Mouse (Mus musculus): ENCODE data around the gene Col4a1. TPM values are rescaled to one million over a fixed set of nuclear protein-coding genes. Genes with fewer than 3 reads are reported as not detected.

The Col4a1 gene
- total RNA-seq, 1 experiment from 2014 or later = 385 TPM

DNA sequence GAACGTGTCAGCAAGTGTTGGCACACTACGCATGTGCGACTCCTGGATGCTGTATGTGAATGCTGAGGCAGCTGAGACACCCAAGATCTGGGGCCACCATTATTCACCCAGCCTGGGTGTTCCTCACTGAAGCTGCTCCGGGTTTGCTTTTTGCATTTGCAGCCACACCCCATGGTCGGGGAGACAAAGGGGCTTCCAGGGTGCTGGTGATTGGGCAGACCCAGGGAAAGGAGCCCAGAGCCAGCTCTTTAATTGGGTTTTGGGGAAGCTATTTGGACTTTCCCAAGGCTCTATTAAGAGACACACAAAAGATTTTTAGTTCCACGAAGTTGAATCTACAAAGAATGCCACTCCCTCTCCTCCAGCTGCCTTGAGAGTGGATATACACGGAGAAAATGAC lies 85.2 kb downstream of the Col4a1 start:
- no peak for DNase-seq

DNA sequence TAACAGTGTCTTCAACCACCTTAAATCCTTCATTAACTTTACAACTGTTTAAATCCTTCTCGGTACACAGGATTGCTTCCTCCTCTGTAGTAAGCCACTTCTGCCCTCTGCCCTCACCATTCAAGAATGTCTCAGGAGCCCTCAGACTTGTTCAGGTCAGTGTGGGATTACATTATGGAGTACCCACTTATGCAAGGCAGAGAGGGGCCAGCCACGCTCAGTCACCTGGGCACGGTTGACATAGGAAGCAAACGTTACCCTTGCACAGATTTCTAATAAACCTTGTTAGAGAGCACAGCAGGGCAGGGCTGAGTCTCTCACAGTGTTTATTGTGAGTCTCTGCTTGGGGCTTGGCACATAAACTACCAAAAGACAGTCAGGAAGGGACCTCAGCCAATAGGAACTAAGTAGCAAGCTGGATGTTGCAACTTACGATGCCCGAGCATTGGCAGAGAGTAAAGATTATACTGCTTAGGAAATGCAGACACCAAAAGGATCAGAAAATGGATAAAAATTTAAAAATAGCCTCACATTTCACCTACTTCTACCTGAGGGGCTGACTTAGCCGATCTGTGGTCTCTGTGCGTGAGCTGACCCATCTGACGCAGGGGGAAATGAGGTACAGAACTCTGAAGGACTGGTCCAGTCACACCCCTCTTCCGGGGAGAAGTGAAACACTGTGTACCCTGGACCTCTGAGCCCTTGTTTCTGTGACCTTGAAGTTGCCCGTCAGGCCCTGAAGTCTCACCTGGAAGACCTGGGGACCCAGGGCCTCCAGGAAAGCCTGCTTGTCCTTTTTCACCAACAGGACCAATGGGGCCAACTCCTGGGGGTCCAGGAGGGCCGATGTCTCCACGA lies 86.8 kb downstream of the Col4a1 start:
- DNase-seq = no peak

DNA sequence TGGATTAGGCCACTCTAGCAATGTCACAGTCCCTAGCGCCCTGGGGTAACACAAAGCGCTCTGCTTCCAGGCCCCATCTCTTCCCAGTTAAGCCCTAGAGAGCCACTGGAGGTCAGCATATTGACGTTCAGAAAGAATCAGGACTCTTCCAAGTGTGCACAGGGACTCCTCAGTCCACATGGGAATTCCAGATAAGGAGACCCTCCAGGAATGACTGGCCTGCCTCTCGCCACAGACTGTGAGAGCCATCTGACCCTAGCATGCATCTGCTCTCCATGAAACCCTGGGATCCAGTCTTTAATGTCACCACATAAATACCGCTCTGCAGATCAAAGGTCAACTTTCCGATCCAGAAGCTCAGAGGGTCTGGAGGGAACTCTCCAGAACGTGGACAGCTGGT lies 88.4 kb downstream of the Col4a1 start:
- DNase-seq = no peak

DNA sequence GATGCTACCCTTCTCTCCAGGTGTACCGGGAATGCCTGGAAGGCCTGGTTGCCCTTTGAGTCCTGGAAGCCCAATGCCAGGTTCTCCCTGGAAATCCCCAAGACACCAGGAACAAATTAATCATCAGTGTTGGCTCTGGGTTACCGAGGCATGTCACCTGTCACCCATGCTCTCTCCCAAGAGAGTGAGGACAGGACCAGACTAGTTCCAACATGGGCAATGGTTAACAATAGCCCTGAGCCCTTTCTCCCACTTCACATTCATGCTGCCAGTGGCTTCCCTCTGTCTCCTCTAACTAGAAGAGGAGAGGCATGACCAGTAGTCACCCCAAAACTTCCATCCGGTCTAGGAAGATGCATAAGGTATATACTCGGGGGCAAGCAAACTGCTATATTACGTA lies 91.3 kb downstream of the Col4a1 start:
- DNase-seq = no peak

DNA sequence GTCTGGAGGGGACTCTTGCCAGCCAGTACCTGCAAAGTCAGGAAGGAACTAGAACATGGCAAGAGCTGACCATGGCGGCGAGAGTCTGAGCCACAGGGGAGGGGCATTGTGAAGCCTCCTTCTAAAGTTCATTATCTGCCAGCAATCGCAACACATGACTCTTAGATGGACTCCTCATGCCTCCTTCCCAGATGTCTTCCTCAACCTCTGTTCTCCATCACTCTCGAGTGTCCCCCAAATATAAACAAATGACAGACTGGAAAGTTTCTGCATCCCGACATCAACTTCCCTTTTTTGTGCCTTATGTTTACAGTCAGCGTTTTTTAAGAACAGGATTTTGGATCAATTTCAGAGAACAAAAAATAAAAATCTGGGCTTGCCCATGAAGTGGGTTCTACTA lies 93.3 kb downstream of the Col4a1 start:
- DNase-seq = no peak

DNA sequence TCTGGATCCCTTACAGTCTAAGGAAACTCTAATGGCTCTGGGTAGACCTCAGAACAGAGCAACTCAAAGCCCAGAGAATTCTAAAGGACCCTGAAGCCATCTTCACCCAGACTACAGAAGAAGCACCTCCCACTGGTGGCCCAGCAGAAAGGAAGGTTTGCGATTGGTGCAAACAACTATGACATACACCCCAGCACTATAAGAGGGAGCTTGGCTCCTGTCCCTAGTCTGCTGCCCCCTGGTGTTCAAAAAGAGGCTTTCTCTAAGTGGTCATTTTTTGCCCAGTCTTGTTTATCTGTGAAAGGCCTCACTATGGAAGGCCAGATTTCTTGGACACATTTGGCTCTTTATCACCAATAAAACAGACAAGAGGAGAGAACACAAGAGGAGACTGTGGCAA lies 97.4 kb downstream of the Col4a1 start:
- peak; percentile 38 for DNase-seq

DNA sequence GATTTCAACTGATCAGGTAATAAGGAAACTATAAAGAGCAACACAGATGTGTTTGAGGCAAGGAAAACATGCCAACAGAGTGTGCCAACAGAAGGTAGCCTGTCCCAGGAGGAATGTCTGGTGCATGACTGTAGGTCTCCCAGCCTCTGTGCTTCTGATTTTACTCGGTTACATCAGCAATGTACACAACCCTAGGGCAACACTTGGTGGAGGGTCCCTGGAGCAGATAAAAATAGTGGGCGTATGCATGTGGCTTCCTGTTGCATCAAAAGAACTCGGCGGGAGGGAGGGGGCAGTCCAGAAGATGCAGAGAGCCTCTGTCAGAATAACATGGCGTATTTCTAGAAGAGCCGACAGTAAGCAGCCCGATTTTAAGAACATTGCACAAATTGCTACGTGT lies 106.1 kb downstream of the Col4a1 start:
- DNase-seq = no peak

DNA sequence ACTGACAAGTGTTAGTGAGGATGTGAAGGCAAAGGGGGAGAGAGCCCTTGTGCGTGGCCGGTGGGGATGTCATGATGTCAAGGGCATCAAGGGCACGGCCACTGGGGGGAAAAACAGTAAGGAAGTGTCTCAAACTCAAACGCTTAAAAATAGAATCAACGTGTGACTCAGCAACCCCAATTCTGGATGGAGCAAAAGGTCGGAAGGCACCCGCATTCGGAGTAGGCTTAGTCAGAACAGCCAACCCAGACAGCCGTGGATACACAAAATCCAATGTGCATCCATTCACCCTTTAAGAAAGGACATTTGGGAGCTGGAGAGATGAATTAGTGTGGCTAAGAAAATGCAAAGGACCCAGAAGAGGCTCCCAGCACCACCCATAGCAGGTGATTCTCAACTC lies 107.1 kb downstream of the Col4a1 start:
- DNase-seq = peak; percentile 5

DNA sequence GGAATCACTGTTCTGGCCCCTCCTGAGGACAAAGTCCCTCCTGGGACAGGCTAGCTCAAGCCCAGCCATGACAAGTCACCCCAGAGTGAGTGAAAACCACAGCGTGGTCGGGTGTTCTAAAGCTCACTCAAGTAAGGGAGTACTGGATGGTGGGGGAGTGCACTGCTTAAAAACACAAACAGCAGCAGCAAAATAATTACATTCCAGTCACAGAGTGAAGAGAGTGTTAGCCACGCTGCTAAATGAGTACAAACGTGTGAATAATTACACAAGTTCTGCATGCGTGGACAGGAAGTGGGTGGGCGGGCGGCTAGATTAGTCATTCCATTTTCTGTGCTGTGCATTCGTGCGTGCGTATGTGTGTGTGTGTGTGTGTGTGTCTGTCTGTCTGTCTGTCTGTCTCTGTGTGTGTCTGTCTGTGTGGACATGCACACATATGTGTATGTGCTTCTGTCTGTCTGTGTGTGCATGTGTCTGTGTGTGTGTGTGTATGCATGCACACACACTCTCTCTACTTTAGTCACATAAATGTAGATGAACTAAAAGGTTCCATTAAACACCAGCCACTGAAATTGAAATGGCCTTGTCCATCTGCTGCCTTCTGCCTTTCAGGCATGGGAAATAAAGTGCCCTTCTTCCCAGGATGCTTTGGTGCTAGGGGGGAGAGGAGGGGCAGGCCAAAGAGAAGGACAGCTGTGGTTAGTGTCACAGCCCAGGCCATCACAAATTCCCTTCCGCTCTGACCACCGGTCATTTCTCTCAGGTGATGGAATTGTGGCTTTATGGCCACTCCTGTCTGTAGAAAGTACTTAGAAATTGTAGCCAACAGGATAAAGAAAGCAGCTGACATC lies 109.1 kb downstream of the Col4a1 start:
- no peak for DNase-seq

DNA sequence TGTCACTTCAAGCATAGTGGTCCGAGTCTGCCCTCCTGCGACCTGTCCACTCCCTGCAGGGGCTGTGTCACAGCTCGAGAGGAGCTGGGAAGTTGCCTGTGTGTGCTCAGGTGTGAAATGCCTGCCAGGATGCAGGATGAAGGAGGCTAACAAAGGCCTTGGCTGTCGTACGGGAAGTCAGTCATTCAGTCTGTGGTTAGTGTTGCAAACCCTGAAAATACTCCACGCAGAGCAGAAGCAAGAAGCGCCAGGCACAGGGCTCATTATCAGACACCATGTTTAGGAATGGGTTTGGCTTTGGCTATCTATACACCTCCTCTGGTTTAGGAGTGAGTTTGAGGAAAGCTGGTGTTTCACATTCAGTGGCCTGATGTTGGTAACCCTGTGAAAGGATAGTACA lies 114.0 kb downstream of the Col4a1 start:
- DNase-seq = no peak

DNA sequence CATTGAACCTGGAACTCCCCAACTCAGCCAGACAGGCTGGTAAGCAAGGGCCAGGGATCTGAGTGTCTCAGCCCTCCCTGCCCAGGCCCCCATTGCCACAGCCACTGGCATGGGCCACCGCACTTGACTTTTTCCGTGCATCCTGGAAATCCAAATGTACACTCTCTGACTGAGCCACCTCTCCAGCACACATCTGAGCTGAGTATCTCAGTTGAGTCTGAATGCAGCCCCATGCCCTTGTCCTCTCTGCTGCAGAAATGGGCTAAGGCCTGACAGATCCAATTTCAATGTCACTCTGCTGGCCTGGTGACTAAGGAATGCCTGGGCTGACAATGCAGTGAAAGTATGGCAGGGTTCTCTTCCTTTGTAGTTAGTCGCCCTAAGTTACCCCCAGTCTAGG lies 114.6 kb downstream of the Col4a1 start:
- peak; percentile 15 for DNase-seq

DNA sequence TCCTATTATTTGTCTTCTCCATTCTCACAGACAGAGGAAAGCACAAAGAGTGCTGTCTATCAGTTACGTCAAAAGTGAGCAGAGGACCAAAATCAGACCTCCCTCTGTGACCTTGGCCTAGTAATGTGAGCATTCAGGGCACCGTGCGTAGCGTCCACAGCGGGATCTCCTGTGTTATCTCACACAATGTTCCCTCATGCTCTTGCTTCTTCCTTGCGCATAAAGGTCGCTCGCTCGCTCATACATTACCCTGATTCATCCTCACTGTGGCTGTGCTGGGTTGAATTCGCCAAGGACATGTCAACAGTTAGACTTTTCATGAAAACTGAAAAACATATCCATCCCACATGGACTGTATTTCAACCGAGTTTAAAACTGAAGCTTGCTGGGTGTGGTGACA lies 115.4 kb downstream of the Col4a1 start:
- peak; percentile 32 for DNase-seq

DNA sequence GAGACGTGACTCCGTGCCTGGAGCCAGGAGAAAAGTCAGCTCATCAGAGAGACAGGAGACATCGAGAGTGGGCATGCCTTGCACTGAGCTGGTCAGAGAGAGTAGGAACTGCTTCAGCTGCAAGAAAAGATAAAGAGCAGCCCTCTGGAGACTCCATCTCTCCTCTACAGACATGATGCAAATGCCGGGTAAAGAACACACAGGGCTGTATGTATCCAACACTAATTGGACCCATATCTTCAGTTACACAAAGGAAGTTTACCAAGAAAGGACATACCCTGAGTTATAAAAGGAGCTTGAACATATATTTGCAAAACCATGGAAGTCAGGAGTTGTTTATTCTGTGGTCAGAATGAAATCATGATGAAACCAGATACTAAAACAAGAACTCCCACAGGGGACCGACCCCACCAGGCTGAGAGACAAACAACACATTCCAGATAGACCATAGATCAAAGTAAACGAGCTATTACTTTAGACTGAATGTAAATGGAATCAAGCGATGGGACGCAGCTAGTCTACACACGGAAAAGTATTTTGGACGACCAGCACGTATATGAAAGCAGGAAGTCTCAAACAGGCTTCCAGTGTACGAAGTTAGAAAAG lies 119.8 kb downstream of the Col4a1 start:
- DNase-seq = no peak

DNA sequence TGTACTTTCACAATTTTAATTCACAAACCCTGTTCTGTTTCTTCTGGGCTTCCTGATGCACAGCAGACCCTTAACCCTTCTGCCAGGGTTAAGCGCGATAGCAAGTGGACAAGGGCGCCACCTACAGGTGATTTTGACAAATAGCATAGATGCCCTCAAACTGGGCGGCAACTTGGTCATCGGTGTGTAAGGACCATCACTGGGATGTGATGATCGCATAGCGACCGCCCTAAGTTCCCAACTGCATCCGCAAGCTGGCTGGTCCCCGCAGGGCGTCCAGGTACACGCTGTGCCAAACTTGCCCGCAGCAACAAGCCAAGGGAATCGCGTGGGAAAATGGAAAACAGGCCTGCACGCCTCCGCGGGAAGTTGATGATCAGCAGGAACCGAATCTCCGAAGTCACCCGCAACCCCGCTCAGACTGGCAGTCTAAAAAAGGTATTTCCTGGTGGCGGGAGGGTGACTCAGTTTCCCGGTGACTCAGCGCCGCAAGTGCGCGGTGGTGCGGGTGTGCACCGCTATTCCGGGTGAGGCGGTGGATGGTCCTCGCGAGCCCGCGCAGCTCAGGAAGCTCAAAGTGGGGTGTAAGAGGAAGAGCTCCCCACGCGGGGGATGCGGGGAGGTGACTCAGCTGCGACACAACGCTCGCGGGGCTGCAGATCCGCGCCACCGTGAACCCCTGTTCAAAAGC lies 124.9 kb downstream of the Col4a1 start:
- DNase-seq = peak; percentile 65

DNA sequence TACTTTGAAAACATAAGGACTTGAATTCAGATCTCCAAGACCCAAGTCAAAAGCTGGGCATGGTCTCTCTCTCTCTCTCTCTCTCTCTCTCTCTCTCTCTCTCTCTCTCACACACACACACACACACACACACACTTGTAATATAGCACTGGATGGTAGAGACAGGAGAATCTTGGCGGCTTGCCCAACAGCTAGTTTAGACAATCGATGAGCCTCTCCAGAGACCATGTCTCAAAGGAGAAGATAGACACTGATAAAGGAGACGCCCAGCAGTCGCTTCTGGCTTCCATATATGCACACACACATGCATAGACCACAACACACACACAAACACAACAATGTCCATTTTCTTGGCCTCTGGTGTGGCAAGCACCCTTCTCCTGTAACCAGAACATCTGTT lies 126.2 kb downstream of the Col4a1 start:
- no peak for DNase-seq

DNA sequence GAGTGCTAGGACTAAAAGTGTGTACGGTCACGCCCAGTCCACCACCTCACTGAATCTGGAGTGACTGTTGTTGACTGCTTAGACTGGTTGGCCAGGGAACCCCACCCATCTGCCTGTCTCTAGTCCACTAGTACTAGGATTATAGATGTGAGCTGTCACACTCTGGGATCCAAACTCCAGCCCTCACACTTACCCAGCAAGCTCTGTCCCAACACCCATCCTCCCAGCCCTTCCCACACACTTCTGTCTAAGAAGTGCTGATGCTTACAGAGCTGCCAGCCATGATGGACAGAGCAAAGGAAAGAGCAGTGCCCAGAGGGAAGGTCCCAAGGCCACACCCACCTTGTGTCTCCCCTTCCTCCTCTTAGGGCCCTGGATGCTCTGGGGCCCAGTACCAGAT lies 127.0 kb downstream of the Col4a1 start:
- no peak for DNase-seq

DNA sequence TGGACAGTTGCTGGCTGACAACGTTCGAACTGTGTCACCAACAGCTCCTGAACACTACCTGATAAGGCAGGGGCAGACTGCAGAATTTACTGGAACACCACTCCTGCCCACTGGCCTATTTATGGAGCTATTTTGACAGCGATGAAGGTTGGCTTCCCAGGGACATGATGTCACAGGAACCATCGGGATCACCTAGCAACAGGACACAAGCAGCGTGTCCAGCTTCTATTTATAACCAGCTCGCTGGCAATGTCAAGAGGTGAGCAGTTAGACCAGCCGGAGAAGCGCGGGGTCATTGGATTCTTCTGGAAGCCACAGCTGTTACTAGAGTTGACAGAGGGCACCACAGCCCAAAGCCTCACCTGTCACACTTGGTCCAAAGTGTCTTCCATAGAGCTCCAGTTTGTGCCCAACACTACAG lies 129.0 kb downstream of the Col4a1 start:
- DNase-seq = no peak

DNA sequence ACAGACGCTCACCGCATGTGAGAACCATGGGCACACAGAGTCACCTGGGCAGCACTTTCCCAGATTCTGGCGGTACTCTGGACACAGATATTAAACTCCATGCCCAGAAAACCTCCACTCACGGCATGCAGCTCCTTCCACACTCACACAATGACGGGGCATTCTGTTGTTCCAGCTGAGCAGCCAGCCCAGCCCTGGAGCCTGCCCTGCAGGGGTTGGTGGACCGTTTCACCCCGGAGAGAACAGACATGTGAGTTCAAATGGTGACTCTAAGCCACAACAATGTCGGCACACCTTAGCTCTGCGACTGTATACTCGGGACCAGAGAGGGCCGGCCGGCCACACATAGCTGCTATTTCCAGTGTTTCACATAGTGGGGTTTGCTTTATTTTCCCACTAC lies 130.0 kb downstream of the Col4a1 start:
- no peak for DNase-seq

DNA sequence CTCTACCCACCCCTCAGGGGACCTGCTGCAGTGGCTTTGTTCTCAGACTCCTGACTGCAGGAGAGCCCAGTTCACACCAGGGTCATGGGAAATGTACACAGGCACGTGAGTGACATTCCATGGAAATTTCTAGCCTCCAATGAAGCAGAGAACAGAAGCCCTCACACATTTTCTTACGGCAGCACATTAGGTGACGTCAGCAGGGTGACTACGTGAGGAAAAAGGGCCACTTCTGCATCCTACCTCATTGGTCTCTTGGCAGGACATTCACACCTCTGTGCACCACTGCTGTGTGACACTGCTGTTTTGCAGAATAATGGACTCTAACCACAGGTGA lies 130.5 kb downstream of the Col4a1 start:
- DNase-seq = no peak

DNA sequence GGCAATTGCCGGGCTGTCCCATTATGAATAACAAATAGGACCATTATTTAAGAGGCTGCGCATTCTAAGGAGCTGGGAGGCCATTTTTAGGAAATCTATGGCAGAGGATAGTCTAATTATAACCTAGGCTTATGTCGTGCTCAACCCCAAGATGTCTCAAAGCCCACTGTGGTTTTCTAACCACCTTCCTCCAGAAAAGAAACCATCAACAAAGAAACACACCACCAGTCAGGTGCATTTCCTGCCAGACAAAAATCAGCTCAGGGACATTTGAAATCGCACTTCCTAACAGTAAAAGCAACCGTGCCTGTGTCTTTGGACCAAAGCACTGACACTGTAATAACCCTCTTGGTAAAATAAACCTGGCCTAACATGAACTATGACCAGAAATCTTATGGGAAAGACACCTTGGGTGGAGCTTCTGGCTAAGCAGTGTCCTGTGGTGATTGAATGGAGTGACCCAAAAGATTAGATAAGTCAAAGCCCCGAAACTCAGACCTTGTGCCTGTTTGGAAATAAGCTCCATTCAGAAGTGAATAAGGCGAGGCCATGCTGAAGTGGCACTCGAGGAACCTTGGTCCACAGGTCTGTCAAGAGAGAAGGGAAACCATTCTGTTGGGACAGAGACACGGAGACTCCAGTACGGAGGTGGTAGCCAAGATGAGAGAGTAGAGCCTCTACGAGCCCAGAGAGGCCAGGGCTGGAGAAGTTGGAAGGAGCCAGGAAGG lies 131.0 kb downstream of the Col4a1 start:
- DNase-seq = no peak

DNA sequence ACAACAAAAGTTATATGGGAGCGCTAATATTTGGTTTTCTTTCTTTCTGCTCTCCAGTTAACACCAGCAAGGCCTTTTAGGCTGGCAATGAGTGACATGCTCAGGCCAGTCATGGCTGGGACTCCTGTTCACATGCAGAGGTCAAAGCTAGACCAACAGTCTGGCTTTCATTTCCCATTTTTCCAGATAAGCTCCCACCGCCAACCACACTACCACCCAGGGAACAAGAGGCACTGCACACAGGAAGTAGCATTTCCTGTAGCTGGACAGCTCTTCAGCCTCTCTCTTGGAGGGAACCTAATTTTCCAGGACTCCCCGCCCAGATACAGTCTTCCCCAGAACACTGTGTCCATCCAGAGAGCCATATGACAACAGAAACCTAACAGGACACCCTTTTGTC lies 132.8 kb downstream of the Col4a1 start:
- DNase-seq = no peak

DNA sequence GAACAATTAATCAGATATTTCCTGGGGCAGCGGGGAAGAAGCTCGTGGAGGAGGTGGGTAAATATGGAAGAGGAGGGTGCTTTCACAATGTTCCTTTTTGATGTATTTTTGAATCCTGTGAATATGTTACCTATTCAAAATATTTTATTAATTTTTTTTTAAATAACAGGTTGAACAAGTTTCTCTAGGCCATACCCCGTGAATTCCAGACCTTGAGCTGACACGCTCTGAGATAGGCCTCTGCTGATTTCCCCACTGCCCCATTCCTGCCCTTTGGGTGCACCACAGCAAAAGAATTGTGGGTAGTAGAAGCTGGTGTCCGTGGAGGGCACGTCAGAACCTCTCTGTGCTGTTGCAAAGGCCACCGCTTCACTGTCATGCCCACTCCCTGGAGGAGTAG lies 136.2 kb downstream of the Col4a1 start:
- DNase-seq = no peak
